Mouse (Mus musculus): ENCODE results near the gene Dram2. TPM values are rescaled to one million over a fixed set of nuclear protein-coding genes. Genes with fewer than 3 reads are reported as not detected.

Dram2 gene
- polyA plus RNA-seq (2015; fragmentation: Nextera tagmentation; extraction: Ambion mirVana): 66.3 and 68.0 TPM in 2 replicates

DNA sequence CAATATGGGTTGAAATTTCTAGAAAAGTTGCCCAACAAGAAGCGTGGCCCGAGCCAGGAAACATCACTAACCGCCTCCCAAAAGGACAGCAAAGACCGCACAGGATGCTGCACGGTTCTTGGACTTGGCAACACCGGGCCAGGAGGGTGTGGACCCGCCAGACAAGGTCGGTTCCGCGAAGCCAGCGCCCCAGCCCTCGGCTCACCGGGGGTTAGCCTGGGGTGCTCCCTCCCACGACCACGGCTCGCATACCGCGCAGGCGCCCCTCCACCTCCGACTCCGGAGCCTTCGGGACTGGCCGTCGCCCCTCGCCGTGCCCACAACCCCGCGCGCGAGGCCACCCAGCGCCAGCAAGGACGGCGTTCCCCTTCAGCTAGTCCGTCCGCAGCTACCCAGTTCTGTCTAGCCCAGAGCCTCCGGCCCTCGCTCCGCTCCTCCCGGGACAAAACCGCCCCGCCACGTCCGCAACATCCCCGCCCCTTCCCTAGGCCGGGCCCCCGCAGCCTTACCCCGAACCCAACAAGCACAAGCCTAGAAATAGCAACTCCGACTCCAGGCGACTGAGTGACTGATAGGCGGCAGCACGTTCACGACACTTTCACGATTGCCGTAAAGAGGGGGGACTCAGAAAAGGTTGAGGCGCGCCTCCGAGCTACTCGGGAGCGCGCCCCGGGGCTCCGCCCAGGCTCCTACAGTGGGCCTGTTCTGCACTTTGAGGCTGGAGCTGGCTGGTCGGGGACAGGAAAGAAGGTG is at the start of gene Dram2, which contains the start of gene Cept1:
Gene Dram2, plus strand, starts transcription at position 628 of the 753 bp plus-strand sequence.
Gene Cept1, minus strand, starts transcription at position 632 of the 753 bp plus-strand sequence.

Other genes with a start within 250 kb of the Dram2 start
- not detected in 2 replicates for gene Chil6, start 141.6 kb upstream of the Dram2 start, polyA plus RNA-seq (2015; fragmentation: Nextera tagmentation; extraction: Ambion mirVana)
- 0.60 and 0.67 TPM in 2 replicates for gene Dennd2d, start 65.4 kb upstream of the Dram2 start, polyA plus RNA-seq (2015; fragmentation: Nextera tagmentation; extraction: Ambion mirVana)
- gene Cept1, start within 50 bp of the Dram2 start, polyA plus RNA-seq (2015; fragmentation: Nextera tagmentation; extraction: Ambion mirVana): 39.9 and 42.3 TPM in 2 replicates
- gene Lrif1, start 137.2 kb downstream of the Dram2 start, polyA plus RNA-seq (2015; fragmentation: Nextera tagmentation; extraction: Ambion mirVana): 14.6 and 15.9 TPM in 2 replicates
- 10.0 and 10.7 TPM in 2 replicates for gene Cd53, start 242.4 kb downstream of the Dram2 start, polyA plus RNA-seq (2015; fragmentation: Nextera tagmentation; extraction: Ambion mirVana)